Mouse (Mus musculus) 3T3-L1 (cell line): ENCODE measurements around the gene Tcp11x2.

ENCODE experiments used
- DNase-seq: peaks from one replicate; pipeline ENCODE4 v3.0.0-alpha.2; 2015; ENCODE audit warnings: low read depth, low spot score

Gene Tcp11x2

GRCm38 (mm10) chrX:135693633-135694032 lies at the start of gene Tcp11x2:
Gene Tcp11x2 (minus strand): TSS chrX:135693790.
- DNase-seq: no peak

GRCm38 (mm10) chrX:135743056-135743355 lies 49.4 kb upstream of the Tcp11x2 start:
- peak; percentile 50 for DNase-seq

GRCm38 (mm10) chrX:135742304-135743055 lies 48.9 kb upstream of the Tcp11x2 start, which contains the start of the genes Armcx5 and Gprasp1:
Gene Armcx5 (plus strand): TSS chrX:135742733.
Gene Gprasp1 (plus strand): TSS chrX:135742733.
- DNase-seq: peak; percentile 88

GRCm38 (mm10) chrX:135738730-135739520 lies 45.3 kb upstream of the Tcp11x2 start:
- no peak for DNase-seq

GRCm38 (mm10) chrX:135725161-135725560 lies 31.6 kb upstream of the Tcp11x2 start, which contains the start of gene Tmsb15a:
Gene Tmsb15a (minus strand): TSS chrX:135725261.
- no peak for DNase-seq

GRCm38 (mm10) chrX:135712845-135713244 lies 19.3 kb upstream of the Tcp11x2 start:
- no peak for DNase-seq

- peak; percentile 3 for DNase-seq
These were observed 10.8 kb upstream of the Tcp11x2 start for GRCm38 (mm10) chrX:135704349-135704748.

- no peak for DNase-seq
These were observed 9.5 kb upstream of the Tcp11x2 start for GRCm38 (mm10) chrX:135703111-135703510.

- no peak for DNase-seq
These were observed 5.8 kb downstream of the Tcp11x2 start for GRCm38 (mm10) chrX:135687802-135688201.

- no peak for DNase-seq
These were observed 11.7 kb downstream of the Tcp11x2 start for GRCm38 (mm10) chrX:135681858-135682257.

- DNase-seq: peak; percentile 25
These were observed 41.3 kb downstream of the Tcp11x2 start for GRCm38 (mm10) chrX:135652173-135652772.

- DNase-seq: no peak
These were observed 66.0 kb downstream of the Tcp11x2 start, which contains the start of gene Prame for GRCm38 (mm10) chrX:135627605-135628004. Gene Prame (minus strand): TSS chrX:135627705.
